Mouse (Mus musculus): ENCODE data around the gene Gm14819. TPM values are rescaled to one million over a fixed set of nuclear protein-coding genes. Genes with fewer than 3 reads are reported as not detected.
"Not testable (repeated sequence)": the region's sequence is repeated elsewhere in the genome, so short reads cannot be mapped to it uniquely, and the experiment has no call there.

Gm14819 gene
- not detected in 2 replicates for total RNA-seq (2015)
- not detected in 2 replicates for total RNA-seq (2017)

- not testable (repeated sequence) for ATAC-seq (ENCODE audit: poor library complexity, severe bottlenecking)
Observed at GRCm38 (mm10) chrX:35403883-35404282, at the start of gene Gm14819. Gene Gm14819 (plus strand): TSS chrX:35404183.

All from megakaryocyte, adult 5-6 weeks (primary cell).